Mouse (Mus musculus): ENCODE measurements around the gene Tspan4. TPM values are rescaled to one million over a fixed set of nuclear protein-coding genes. Genes with fewer than 3 reads are reported as not detected.
A peak's percentile ranks its signal among the peaks of the same experiment; 100 is the strongest.

Tspan4 gene
- polyA plus RNA-seq, 1 experiment from 2014 or later = 107 TPM

GRCm38 (mm10) chr7:141470637-141470944 lies 4.4 kb upstream of the Tspan4 start:
- Histone ChIP-seq H3K4me1 (ENCODE audit: insufficient read depth, low read depth, low read length) (peaks cover 34% of the 10 kb centered on the region), H3K4me3 (ENCODE audit: low read depth, low read length) (no peak overlapping the region), H3K9ac (replicated peaks; ENCODE audit: low read depth) (no peak overlapping the region), H3K9me3 (ENCODE audit: low read length) (no peaks in the 10 kb centered on the region), H3K4me2 (replicated peaks; ENCODE audit: low read depth, low read length) (no peak overlapping the region), H3K27me3 (replicated peaks; ENCODE audit: insufficient read depth, low read length) (no peaks in the 10 kb centered on the region), H3K27ac (ENCODE audit: low read length) (no peak overlapping the region), H3K36me3 (ENCODE audit: insufficient read depth, low read length) (peaks cover 15% of the 10 kb centered on the region)
- 87% methylated on average over 10 of the region's 10 CpGs for WGBS
- no peak for ATAC-seq
- TF ChIP-seq EP300 (IDR thresholded peaks at IDR 0.05) = no peak
- TF ChIP-seq CTCF (IDR thresholded peaks at IDR 0.05) = no peak
- DNase-seq (ENCODE audit: low spot score) = no peak

GRCm38 (mm10) chr7:141471236-141471635 lies 3.8 kb upstream of the Tspan4 start:
- WGBS = 91% methylated on average over 1 of the region's 1 CpGs
- TF ChIP-seq CTCF (IDR thresholded peaks at IDR 0.05) (no peak), EP300 (IDR thresholded peaks at IDR 0.05) (no peak)
- Histone ChIP-seq H3K36me3 (ENCODE audit: insufficient read depth, low read length) (peaks cover 15% of the 10 kb centered on the region), H3K27me3 (replicated peaks; ENCODE audit: insufficient read depth, low read length) (no peaks in the 10 kb centered on the region), H3K9ac (replicated peaks; ENCODE audit: low read depth) (no peak overlapping the region), H3K4me1 (ENCODE audit: insufficient read depth, low read depth, low read length) (peaks cover 39% of the 10 kb centered on the region), H3K9me3 (ENCODE audit: low read length) (no peaks in the 10 kb centered on the region), H3K4me2 (replicated peaks; ENCODE audit: low read depth, low read length) (no peak overlapping the region), H3K27ac (ENCODE audit: low read length) (no peak overlapping the region), H3K4me3 (ENCODE audit: low read depth, low read length) (no peak overlapping the region)
- DNase-seq (ENCODE audit: low spot score) (no peak), ATAC-seq (no peak)

GRCm38 (mm10) chr7:141472226-141472625 lies 2.8 kb upstream of the Tspan4 start:
- Histone ChIP-seq H3K4me2 (replicated peaks; ENCODE audit: low read depth, low read length) (no peak overlapping the region), H3K4me1 (ENCODE audit: insufficient read depth, low read depth, low read length) (peaks cover 33% of the 10 kb centered on the region), H3K4me3 (ENCODE audit: low read depth, low read length) (no peak overlapping the region), H3K27me3 (replicated peaks; ENCODE audit: insufficient read depth, low read length) (no peaks in the 10 kb centered on the region), H3K9me3 (ENCODE audit: low read length) (no peaks in the 10 kb centered on the region), H3K27ac (ENCODE audit: low read length) (no peak overlapping the region), H3K36me3 (ENCODE audit: insufficient read depth, low read length) (peaks cover 15% of the 10 kb centered on the region), H3K9ac (replicated peaks; ENCODE audit: low read depth) (no peak overlapping the region)
- DNase-seq (ENCODE audit: low spot score) (no peak), ATAC-seq (no peak)
- no peak for TF ChIP-seq CTCF (IDR thresholded peaks at IDR 0.05)
- no peak for TF ChIP-seq EP300 (IDR thresholded peaks at IDR 0.05)
- 83% methylated on average over 6 of the region's 6 CpGs for WGBS

- H3K27me3 ChIP-seq (replicated peaks; ENCODE audit: insufficient read depth, low read length) = no peaks in the 10 kb centered on the region
- peaks cover 15% of the 10 kb centered on the region for H3K36me3 ChIP-seq (ENCODE audit: insufficient read depth, low read length)
- no peak overlapping the region for H3K4me3 ChIP-seq (ENCODE audit: low read depth, low read length)
- H3K27ac ChIP-seq (ENCODE audit: low read length) = no peak overlapping the region
- no peaks in the 10 kb centered on the region for H3K9me3 ChIP-seq (ENCODE audit: low read length)
- no peak for DNase-seq (ENCODE audit: low spot score)
- no peak for ATAC-seq
- H3K4me1 ChIP-seq (ENCODE audit: insufficient read depth, low read depth, low read length) = peaks cover 39% of the 10 kb centered on the region
- no peak overlapping the region for H3K4me2 ChIP-seq (replicated peaks; ENCODE audit: low read depth, low read length)
- TF ChIP-seq CTCF (IDR thresholded peaks at IDR 0.05) (no peak), EP300 (IDR thresholded peaks at IDR 0.05) (no peak)
- 68% methylated on average over 6 of the region's 6 CpGs for WGBS
- H3K9ac ChIP-seq (replicated peaks; ENCODE audit: low read depth) = no peak overlapping the region
Observed at GRCm38 (mm10) chr7:141472763-141473162, 2.3 kb upstream of the Tspan4 start.

- Histone ChIP-seq H3K4me3 (ENCODE audit: low read depth, low read length) (peak overlapping the region; percentile 68), H3K36me3 (ENCODE audit: insufficient read depth, low read length) (peaks cover 15% of the 10 kb centered on the region), H3K9me3 (ENCODE audit: low read length) (no peaks in the 10 kb centered on the region), H3K27me3 (replicated peaks; ENCODE audit: insufficient read depth, low read length) (no peaks in the 10 kb centered on the region), H3K4me2 (replicated peaks; ENCODE audit: low read depth, low read length) (peak overlapping the region; percentile 94), H3K9ac (replicated peaks; ENCODE audit: low read depth) (peak overlapping the region; percentile 77), H3K4me1 (ENCODE audit: insufficient read depth, low read depth, low read length) (peaks cover 33% of the 10 kb centered on the region), H3K27ac (ENCODE audit: low read length) (no peak overlapping the region)
- TF ChIP-seq CTCF (IDR thresholded peaks at IDR 0.05) = no peak
- TF ChIP-seq EP300 (IDR thresholded peaks at IDR 0.05) = no peak
- ATAC-seq = no peak
- WGBS = 5% methylated on average over 5 of the region's 5 CpGs
- DNase-seq (ENCODE audit: low spot score) = no peak
Observed at GRCm38 (mm10) chr7:141474160-141474559, 880 bp upstream of the Tspan4 start.

- DNase-seq (ENCODE audit: low spot score) = peak; percentile 58
- no peak for ATAC-seq
- Histone ChIP-seq H3K9me3 (ENCODE audit: low read length) (no peaks in the 10 kb centered on the region), H3K4me1 (ENCODE audit: insufficient read depth, low read depth, low read length) (peaks cover 26% of the 10 kb centered on the region), H3K4me3 (ENCODE audit: low read depth, low read length) (peak overlapping the region; percentile 68), H3K4me2 (replicated peaks; ENCODE audit: low read depth, low read length) (peak overlapping the region; percentile 94), H3K27me3 (replicated peaks; ENCODE audit: insufficient read depth, low read length) (no peaks in the 10 kb centered on the region), H3K9ac (replicated peaks; ENCODE audit: low read depth) (peak overlapping the region; percentile 77), H3K27ac (ENCODE audit: low read length) (peak overlapping the region; percentile 98), H3K36me3 (ENCODE audit: insufficient read depth, low read length) (peaks cover 11% of the 10 kb centered on the region)
- WGBS = under 1% methylated on average over 12 of the region's 12 CpGs
- no peak for TF ChIP-seq EP300 (IDR thresholded peaks at IDR 0.05)
- TF ChIP-seq CTCF (IDR thresholded peaks at IDR 0.05) = no peak
Observed at GRCm38 (mm10) chr7:141475805-141476158, 742 bp downstream of the Tspan4 start.

Data from lung, postnatal 0 days (tissue).